Mouse (Mus musculus) cerebellum, adult 2 months (tissue): ENCODE data around the gene Abhd14b.

Experiments
- CTCF ChIP-seq: fragments of 200-500 bp; IDR thresholded peaks from 2 replicates; pipeline ENCODE4 v1.5.1; 2011; ENCODE audit warnings: low read depth, mild to moderate bottlenecking, control low read depth, low read length, moderate library complexity, borderline replicate concordance; ENCODE audit not compliant: insufficient read depth
- POLR2A ChIP-seq: fragments of 200-500 bp; IDR thresholded peaks from 2 replicates; pipeline ENCODE4 v1.6.1; 2011; ENCODE audit warnings: low read length, control low read depth, borderline replicate concordance; ENCODE audit not compliant: insufficient read depth

DNA sequence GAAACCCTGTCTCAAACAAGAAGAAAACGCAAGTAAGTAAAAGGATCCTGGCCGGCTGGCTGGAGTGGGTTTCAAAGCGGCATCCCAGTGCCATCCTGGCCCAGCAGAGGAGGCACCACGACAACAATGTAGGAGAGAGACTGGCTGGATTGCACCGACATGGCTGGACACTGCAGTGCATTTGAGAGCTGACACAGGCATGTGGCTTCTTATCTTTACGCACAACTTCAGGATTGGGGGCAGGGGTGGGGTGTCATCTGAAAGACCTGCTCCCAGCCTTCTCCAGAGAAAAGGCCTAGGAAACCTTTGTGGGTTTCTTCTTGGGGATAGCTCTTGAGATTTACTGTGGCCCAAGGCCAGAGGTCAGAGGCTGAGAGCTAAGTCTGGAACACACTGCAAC lies 35.5 kb upstream of the Abhd14b start:
- TF ChIP-seq POLR2A = no peak
- no peak for TF ChIP-seq CTCF
